Comparison of ENCODE assay signal across 9 mouse cellular contexts in genomic region chr12:104419136-104419462, GRCm38 (mm10). TPM values are rescaled to one million over a fixed set of nuclear protein-coding genes. Genes with fewer than 3 reads are reported as not detected.
DNase-seq lines count a peak whose midpoint lies in the region; ATAC-seq and TF ChIP-seq lines count a peak whose summit lies in the region.
"Had no signal": no experiment of that assay in that cellular context is flagged by ENCODE, and none has a peak within 500 bp of the region (broad histone marks: within the 10 kb centered on the region; RNA-seq: fewer than 3 reads in every experiment).

No protein-coding gene starts in this region.

- TF ChIP-seq CTCF in intestine, postnatal 0 days (IDR thresholded peaks at IDR 0.05; ENCODE audit: low read depth) = peak; percentile 79

- no peaks in the 10 kb centered on the region for H3K36me3 ChIP-seq in midbrain, embryonic 10.5 days
- no peaks in the 10 kb centered on the region for H3K36me3 ChIP-seq in midbrain, embryonic 15.5 days (replicated peaks)
- no peaks in the 10 kb centered on the region for H3K36me3 ChIP-seq in intestine, postnatal 0 days (ENCODE audit: control insufficient read depth, insufficient read depth)

- intact Hi-C loops in left cerebral cortex, postnatal 14 days (cut with DNase I) = loop anchor here (5.0 kb wide), 4 partner anchors 67 to 422 kb away; no protein-coding TSS in a partner anchor

- no peak; the same call in 1 of the 2 replicates for ATAC-seq in midbrain, embryonic 15.5 days (replicated peaks)
- no peak for ATAC-seq in intestine, postnatal 0 days
- no peak for ATAC-seq in inflammation-experienced regulatory T-cells, adult 6 months

- WGBS in midbrain, embryonic 10.5 days = 18% methylated on average over 2 of the region's 2 CpGs
- 3% methylated on average over 2 of the region's 2 CpGs for WGBS in midbrain, embryonic 15.5 days
- WGBS in intestine, postnatal 0 days = 19% methylated on average over 2 of the region's 2 CpGs

- H3K9ac ChIP-seq in midbrain, embryonic 15.5 days = no peak overlapping the region
- H3K9ac ChIP-seq in intestine, postnatal 0 days (ENCODE audit: low read depth, low read length) = no peak overlapping the region

- no peaks in the 10 kb centered on the region for H3K9me3 ChIP-seq in midbrain, embryonic 10.5 days (replicated peaks)
- H3K9me3 ChIP-seq in midbrain, embryonic 15.5 days = no peaks in the 10 kb centered on the region
- no peaks in the 10 kb centered on the region for H3K9me3 ChIP-seq in intestine, postnatal 0 days (ENCODE audit: control insufficient read depth)

- peaks cover 8% of the 10 kb centered on the region for H3K4me1 ChIP-seq in midbrain, embryonic 10.5 days
- H3K4me1 ChIP-seq in midbrain, embryonic 15.5 days = 0 out of 2 replicates have a peak, but pooled peaks cover 5% of the 10 kb centered on the region
- no peaks in the 10 kb centered on the region for H3K4me1 ChIP-seq in intestine, postnatal 0 days (replicated peaks; ENCODE audit: control insufficient read depth, insufficient read depth, low read length)

- no peak overlapping the region for H3K4me2 ChIP-seq in midbrain, embryonic 15.5 days
- no peak overlapping the region for H3K4me2 ChIP-seq in intestine, postnatal 0 days (replicated peaks; ENCODE audit: low read depth)

- no peak overlapping the region for H3K27ac ChIP-seq in midbrain, embryonic 10.5 days (replicated peaks)
- no peak overlapping the region for H3K27ac ChIP-seq in midbrain, embryonic 15.5 days
- H3K27ac ChIP-seq in intestine, postnatal 0 days (ENCODE audit: low read depth, low read length) = no peak overlapping the region

- H3K4me3 ChIP-seq in midbrain, embryonic 10.5 days = no peak overlapping the region
- no peak overlapping the region for H3K4me3 ChIP-seq in midbrain, embryonic 15.5 days
- no peak overlapping the region for H3K4me3 ChIP-seq in intestine, postnatal 0 days (ENCODE audit: low read depth, low read length)

- peak; percentile 36 for DNase-seq in midbrain, embryonic 10.5 days (ENCODE audit: low spot score)
- peak; percentile 31 for DNase-seq in embryo, embryonic 9.5 days (ENCODE audit: extremely low spot score)
- DNase-seq in thymus, postnatal 14 days = peak; percentile 20
- no peak for DNase-seq in cerebellum, adult 9-11 months
- DNase-seq in left cerebral cortex, postnatal 14 days (ENCODE audit: low spot score in 2 of 2) = no peak

- H3K27me3 ChIP-seq in midbrain, embryonic 10.5 days (ENCODE audit: low read depth, poor library complexity, severe bottlenecking) = no peaks in the 10 kb centered on the region; the same call in 1 of the 2 replicates
- H3K27me3 ChIP-seq in midbrain, embryonic 15.5 days (replicated peaks) = no peaks in the 10 kb centered on the region
- no peaks in the 10 kb centered on the region for H3K27me3 ChIP-seq in intestine, postnatal 0 days (replicated peaks; ENCODE audit: control insufficient read depth, insufficient read depth, low read length)

RNA-seq across cellular contexts. Expression of gene Serpina3n, which starts 12.6 kb away (rescaled TPM):
- not detected in 2 replicates for polyA plus RNA-seq in midbrain, embryonic 10.5 days (2016; fragmentation: Nextera tagmentation; extraction: Ambion mirVana)
- polyA plus RNA-seq in midbrain, embryonic 15.5 days (2015; fragmentation: Nextera tagmentation; extraction: Ambion mirVana) = 0.44 and 0.47 TPM in 2 replicates
- polyA plus RNA-seq in intestine, postnatal 0 days (2015; fragmentation: Nextera tagmentation; extraction: Ambion mirVana) = 0.18 and 0.21 TPM in 2 replicates
- total RNA-seq in left cerebral cortex, postnatal 14 days (2021) = 1 to 10 TPM; 5.4 to 8.9 TPM
- polyA plus RNA-seq in inflammation-experienced regulatory T-cells, adult 6 months (2017; shearing (Covaris generic)) = not detected

RNA-seq across cellular contexts. Expression of gene Gsc, which starts 54.0 kb away (rescaled TPM):
- 0.24 and 0.27 TPM in 2 replicates for polyA plus RNA-seq in midbrain, embryonic 10.5 days (2016; fragmentation: Nextera tagmentation; extraction: Ambion mirVana)
- polyA plus RNA-seq in midbrain, embryonic 15.5 days (2015; fragmentation: Nextera tagmentation; extraction: Ambion mirVana) = 0.13 and 0.26 TPM in 2 replicates
- 0.20 TPM in 1 of 2 replicates, not detected in the other for polyA plus RNA-seq in intestine, postnatal 0 days (2015; fragmentation: Nextera tagmentation; extraction: Ambion mirVana)
- total RNA-seq in left cerebral cortex, postnatal 14 days (2021) = not detected
- polyA plus RNA-seq in inflammation-experienced regulatory T-cells, adult 6 months (2017; shearing (Covaris generic)) = not detected
- polyA plus RNA-seq: liver, embryonic 16.5 days had no signal

Comparison
In these comparisons a context has a peak if more than half of its experiments do, and no peak if none do; other contexts are left out.
1. DNase-seq: peak in midbrain, embryonic 10.5 days (single experiment), embryo, embryonic 9.5 days (single experiment) and thymus, postnatal 14 days (single experiment); none in cerebellum, adult 9-11 months (single experiment) and left cerebral cortex, postnatal 14 days (0 of 2).